Mouse (Mus musculus) lung, postnatal 25 days (tissue): ENCODE results near the gene Slc11a1.
"Not testable (repeated sequence)": the region's sequence is repeated elsewhere in the genome, so short reads cannot be mapped to it uniquely, and the experiment has no call there.

Experiments
- DNase-seq: peaks from one replicate; pipeline ENCODE4 v3.0.0; 2022; ENCODE audit warnings: low spot score

Gene Slc11a1

GRCm38 (mm10) chr1:74387386-74387988 lies 12.5 kb downstream of the Slc11a1 start:
- no peak for DNase-seq

GRCm38 (mm10) chr1:74388398-74388920 lies 13.5 kb downstream of the Slc11a1 start:
- no peak for DNase-seq

GRCm38 (mm10) chr1:74389831-74390286 lies 14.9 kb downstream of the Slc11a1 start:
- peak; percentile 73 for DNase-seq

GRCm38 (mm10) chr1:74390287-74390906 lies 15.4 kb downstream of the Slc11a1 start:
- peak; percentile 78 for DNase-seq

GRCm38 (mm10) chr1:74390924-74391748 lies 16.1 kb downstream of the Slc11a1 start, which contains the start of gene Ctdsp1:
Gene Ctdsp1 (plus strand): TSS chr1:74391509.
- peak; percentile 99 for DNase-seq

GRCm38 (mm10) chr1:74391844-74392441 lies 16.9 kb downstream of the Slc11a1 start:
- peak; percentile 74 for DNase-seq

GRCm38 (mm10) chr1:74392446-74392994 lies 17.5 kb downstream of the Slc11a1 start:
- DNase-seq: no peak

GRCm38 (mm10) chr1:74393010-74393409 lies 18.0 kb downstream of the Slc11a1 start:
- no peak for DNase-seq

GRCm38 (mm10) chr1:74393697-74394096 lies 18.7 kb downstream of the Slc11a1 start:
- no peak for DNase-seq

- DNase-seq: no peak
Measured at GRCm38 (mm10) chr1:74394311-74394710, 19.3 kb downstream of the Slc11a1 start.

GRCm38 (mm10) chr1:74394858-74395257 lies 19.9 kb downstream of the Slc11a1 start:
- no peak for DNase-seq

- no peak for DNase-seq
Measured at GRCm38 (mm10) chr1:74395290-74395689, 20.3 kb downstream of the Slc11a1 start.

GRCm38 (mm10) chr1:74396456-74397222 lies 21.6 kb downstream of the Slc11a1 start:
- not testable (repeated sequence) for DNase-seq

- DNase-seq: peak; percentile 99
Measured at GRCm38 (mm10) chr1:74397268-74397918, 22.4 kb downstream of the Slc11a1 start.

- DNase-seq: peak; percentile 83
Measured at GRCm38 (mm10) chr1:74397919-74398451, 23.0 kb downstream of the Slc11a1 start.

- DNase-seq: no peak
Measured at GRCm38 (mm10) chr1:74400531-74400930, 25.5 kb downstream of the Slc11a1 start.

GRCm38 (mm10) chr1:74401015-74401702 lies 26.2 kb downstream of the Slc11a1 start:
- DNase-seq: no peak

- DNase-seq: no peak
Measured at GRCm38 (mm10) chr1:74404206-74404605, 29.2 kb downstream of the Slc11a1 start.
